Mouse (Mus musculus) lung, adult 2 months (tissue): Measurements from ENCODE around the gene Pawr.

ENCODE experiments used
- CTCF ChIP-seq: fragments of 200-500 bp; IDR thresholded peaks from 2 replicates; pipeline ENCODE4 v1.5.1; 2011; ENCODE audit warnings: mild to moderate bottlenecking, low read length, control low read depth; ENCODE audit not compliant: insufficient read depth
- POLR2A ChIP-seq: fragments of 200-500 bp; IDR thresholded peaks from 2 replicates; pipeline ENCODE4 v1.6.1; 2011; ENCODE audit warnings: low read depth, mild to moderate bottlenecking, control low read depth, low read length, borderline replicate concordance; ENCODE audit errors: extremely low read depth

- TF ChIP-seq CTCF (no peak), POLR2A (no peak)
These were observed 35.5 kb upstream of the Pawr start for GRCm38 (mm10) chr10:108296446-108296845.
